Mouse (Mus musculus): ENCODE measurements around the gene Aicda. TPM values are rescaled to one million over a fixed set of nuclear protein-coding genes. Genes with fewer than 3 reads are reported as not detected.
"Not testable (repeated sequence)": the region's sequence is repeated elsewhere in the genome, so short reads cannot be mapped to it uniquely, and the experiment has no call there.

Gene Aicda
- total RNA-seq, 2 experiments from 2014 or later, result not detected

GRCm38 (mm10) chr6:122545289-122545882 lies 8.2 kb upstream of the Aicda start:
- intact Hi-C loops (cut with DNase I), result no loop called here
- no peak for DNase-seq

DNA sequence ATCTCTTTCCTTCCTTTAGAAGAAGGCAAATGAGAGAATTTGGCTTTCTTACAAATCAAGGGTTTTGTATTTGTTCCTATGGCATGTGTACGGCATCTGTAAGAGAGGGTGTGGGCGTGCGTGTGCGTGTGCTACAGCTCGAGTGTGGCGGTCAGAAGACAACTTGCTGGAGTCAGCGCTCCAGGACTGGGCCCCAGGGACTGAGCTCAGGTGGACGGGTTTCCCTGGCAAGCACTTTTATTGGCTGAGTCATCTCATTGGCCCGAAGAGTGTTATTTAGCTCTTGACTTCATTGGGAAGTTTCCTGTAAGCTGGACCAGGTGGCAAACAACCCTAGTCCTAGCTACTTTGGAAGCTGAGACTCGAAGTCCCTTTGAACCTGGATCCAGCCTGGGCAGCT lies 7.7 kb upstream of the Aicda start:
- intact Hi-C loops (cut with DNase I), result no loop called here
- no peak for DNase-seq

- no peak for DNase-seq
- intact Hi-C loops (cut with DNase I), result no loop called here
Observed at GRCm38 (mm10) chr6:122554102-122554501, 501 bp downstream of the Aicda start.

DNA sequence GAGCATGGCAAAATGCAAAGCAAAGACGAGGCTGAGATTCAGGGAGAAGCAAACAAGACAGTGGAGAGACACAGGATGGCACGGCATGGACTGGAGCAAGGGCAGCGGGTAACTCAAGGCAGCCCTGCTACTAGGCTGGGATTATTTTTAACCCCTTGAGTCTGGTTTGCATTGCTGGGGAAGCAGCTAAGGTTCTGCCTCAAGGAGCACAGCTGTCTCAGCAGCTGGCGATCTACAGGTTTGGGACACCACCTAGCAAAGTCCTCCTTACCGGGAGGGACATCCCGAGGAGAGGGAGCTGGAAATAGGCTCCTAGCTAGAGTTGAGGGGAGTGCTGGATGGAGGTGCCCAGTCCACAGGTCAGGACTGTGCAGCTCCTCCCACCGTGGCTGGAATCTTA lies 1.7 kb downstream of the Aicda start:
- DNase-seq, result no peak
- intact Hi-C loops (cut with DNase I), result no loop called here

- intact Hi-C loops (cut with DNase I), result no loop called here
- DNase-seq, result peak; percentile 60 to 77
Observed at GRCm38 (mm10) chr6:122556959-122557561, 3.5 kb downstream of the Aicda start.

GRCm38 (mm10) chr6:122560427-122560826 lies 6.8 kb downstream of the Aicda start:
- peak; percentile 71 to 81 for DNase-seq
- intact Hi-C loops (cut with DNase I), result loop anchor here (2.0 kb wide), 1 partner anchor 66 kb away; no protein-coding TSS in a partner anchor

DNA sequence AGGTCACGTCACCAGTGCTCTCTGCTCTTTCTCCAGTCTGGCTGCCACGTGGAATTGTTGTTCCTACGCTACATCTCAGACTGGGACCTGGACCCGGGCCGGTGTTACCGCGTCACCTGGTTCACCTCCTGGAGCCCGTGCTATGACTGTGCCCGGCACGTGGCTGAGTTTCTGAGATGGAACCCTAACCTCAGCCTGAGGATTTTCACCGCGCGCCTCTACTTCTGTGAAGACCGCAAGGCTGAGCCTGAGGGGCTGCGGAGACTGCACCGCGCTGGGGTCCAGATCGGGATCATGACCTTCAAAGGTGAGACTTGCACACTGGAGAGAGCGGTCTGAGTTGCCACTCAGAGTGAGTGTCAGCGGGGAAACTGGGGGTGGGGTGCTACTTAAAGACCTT lies 7.4 kb downstream of the Aicda start:
- intact Hi-C loops (cut with DNase I), result loop anchor here (2.0 kb wide), 1 partner anchor 66 kb away; no protein-coding TSS in a partner anchor
- no peak for DNase-seq

- peak; percentile 57 to 69 for DNase-seq
- intact Hi-C loops (cut with DNase I), result loop anchor here (1.0 kb wide), 1 partner anchor 160 kb away; no protein-coding TSS in a partner anchor
Observed at GRCm38 (mm10) chr6:122562463-122562862, 8.9 kb downstream of the Aicda start.

GRCm38 (mm10) chr6:122565070-122565784 lies 11.6 kb downstream of the Aicda start:
- no peak for DNase-seq
- intact Hi-C loops (cut with DNase I), result no loop called here

- no peak for DNase-seq
- intact Hi-C loops (cut with DNase I), result no loop called here
Observed at GRCm38 (mm10) chr6:122569113-122569512, 15.5 kb downstream of the Aicda start.

DNA sequence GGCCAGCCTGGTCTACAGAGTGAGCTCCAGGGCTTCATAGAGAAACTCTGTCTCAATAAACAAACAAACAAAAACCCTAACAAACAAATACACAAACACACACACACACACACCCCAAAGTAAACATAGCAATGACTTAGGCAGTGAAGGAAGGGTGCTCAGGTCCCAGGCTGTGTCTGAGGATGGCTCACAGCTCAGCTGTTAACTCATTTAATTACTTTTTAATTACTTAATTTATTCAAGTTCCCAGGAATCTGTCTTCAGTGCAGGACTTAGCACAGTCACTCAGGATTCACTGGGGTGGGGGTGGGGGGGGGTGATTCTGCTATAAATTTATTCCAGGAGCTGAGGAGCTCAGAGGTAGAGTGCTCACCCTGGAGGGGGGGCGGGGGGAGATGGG lies 16.2 kb downstream of the Aicda start:
- intact Hi-C loops (cut with DNase I), result no loop called here

DNA sequence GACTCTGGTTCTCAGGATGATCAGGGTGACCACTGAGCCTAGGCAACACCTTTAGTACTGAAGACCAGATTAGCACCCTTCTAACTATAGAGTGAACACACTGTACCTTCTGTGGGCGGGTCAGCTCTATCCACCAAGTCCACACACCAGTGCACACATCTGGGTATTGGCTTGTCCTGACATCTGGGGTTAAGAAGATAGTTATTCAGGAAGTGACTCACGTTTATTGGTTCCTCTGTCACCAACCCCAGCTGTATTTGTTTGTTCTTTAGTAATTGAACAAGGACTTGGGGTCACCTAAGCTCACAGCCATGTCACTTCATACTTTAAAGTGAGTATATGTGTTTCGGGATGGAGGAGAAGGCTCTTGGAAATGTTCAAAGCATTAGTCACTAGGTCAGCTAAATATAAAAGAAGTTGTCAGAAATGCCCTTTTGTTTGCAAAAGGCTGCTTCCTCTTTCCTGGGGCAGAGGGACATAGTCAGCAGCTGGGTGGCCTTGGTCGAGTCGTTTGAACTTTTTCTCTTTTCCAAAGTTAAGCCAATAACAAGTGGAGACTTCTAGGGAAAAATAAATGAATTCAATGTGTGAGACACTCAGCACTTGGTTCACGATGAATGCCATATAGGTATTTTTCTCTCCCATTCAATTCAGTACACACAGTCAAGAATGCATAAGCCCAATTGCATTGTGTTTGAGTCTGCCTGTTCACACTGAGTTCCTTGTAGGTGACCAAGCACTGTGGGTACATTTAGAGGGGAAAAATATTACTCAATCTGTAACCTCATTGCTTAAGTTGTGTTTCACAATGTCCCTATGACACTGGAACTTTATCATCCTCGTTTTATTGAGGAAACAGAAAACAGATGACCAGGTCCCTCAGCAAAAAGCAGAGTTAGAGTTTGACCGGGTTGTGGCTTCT lies 17.4 kb downstream of the Aicda start:
- DNase-seq, result no peak
- intact Hi-C loops (cut with DNase I), result no loop called here

More for the DNA sequence above, 16.2 kb downstream of the Aicda start:
- no peak for DNase-seq

GRCm38 (mm10) chr6:122571617-122571959 lies 18.0 kb downstream of the Aicda start:
- intact Hi-C loops (cut with DNase I), result no loop called here
- DNase-seq, result no peak

GRCm38 (mm10) chr6:122575037-122575436 lies 21.4 kb downstream of the Aicda start:
- intact Hi-C loops (cut with DNase I); DNase-seq: not testable (repeated sequence)

GRCm38 (mm10) chr6:122577030-122577429 lies 23.4 kb downstream of the Aicda start:
- no peak for DNase-seq
- intact Hi-C loops (cut with DNase I), result no loop called here

DNA sequence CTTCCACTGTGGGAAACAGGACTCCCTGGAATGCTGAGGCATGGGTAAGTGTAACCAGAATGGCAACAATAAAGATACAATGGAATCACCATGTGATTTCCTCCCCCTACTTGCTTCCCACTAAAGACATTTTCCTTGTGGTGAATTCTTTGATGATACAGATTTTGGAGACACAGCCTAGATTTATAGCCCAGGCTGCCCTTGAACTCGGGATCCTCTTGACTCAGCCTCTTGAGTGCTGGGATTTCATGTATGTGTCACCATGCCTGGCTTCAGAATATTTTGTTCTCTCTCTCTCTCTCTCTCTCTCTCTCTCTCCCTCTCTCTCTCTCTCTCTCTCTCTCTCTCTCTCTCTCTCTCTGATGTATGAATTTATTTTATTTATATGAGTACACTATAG lies 25.5 kb downstream of the Aicda start:
- no peak for DNase-seq
- intact Hi-C loops (cut with DNase I), result no loop called here

- no peak for DNase-seq
- intact Hi-C loops (cut with DNase I), result no loop called here
Observed at GRCm38 (mm10) chr6:122591027-122591758, 37.6 kb downstream of the Aicda start.

DNA sequence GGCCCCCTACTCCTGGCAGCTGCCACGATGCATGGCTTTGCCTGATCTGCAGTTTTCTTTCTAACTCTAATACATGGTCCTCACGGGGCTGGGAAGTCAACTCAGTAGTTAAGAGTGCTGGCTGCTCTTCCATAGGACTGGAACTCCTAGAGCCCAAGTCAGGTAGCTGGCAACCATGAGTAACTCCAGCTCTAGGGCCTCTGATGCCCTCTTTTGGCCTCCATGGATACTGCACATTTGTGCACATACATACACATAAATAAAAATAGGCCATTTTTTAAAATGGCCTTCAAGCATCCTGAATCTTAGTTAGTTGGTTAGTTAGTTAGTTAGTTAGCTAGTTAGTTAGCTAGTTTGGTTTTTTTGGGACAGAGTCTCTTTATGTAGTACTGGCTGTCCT lies 39.3 kb downstream of the Aicda start:
- intact Hi-C loops (cut with DNase I), result no loop called here
- DNase-seq, result no peak

DNA sequence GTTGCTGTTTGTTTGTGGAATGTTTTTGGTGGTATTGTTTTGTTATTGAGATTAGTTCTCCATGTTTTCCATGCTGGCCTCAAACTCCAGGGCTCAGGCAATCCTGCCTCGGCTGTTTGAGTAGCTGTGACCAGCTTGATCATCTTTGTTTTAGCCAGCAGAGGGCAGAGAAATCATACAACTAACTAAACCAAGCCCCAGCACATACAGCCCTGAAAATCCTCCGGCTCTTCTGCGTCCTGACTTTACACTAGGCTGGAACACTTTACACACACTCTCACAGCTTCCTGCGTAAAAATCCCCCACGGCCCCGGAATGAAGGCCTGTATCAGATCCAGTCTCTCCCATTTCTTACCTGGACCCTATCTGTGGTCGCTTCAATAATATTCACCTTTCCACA lies 42.0 kb downstream of the Aicda start:
- DNase-seq, result peak in 1 of 2 experiments; percentile 28
- intact Hi-C loops (cut with DNase I), result loop anchor here (2.0 kb wide), 1 partner anchor 37 kb away; no protein-coding TSS in a partner anchor

GRCm38 (mm10) chr6:122596608-122597007 lies 43.0 kb downstream of the Aicda start:
- no peak for DNase-seq
- intact Hi-C loops (cut with DNase I), result loop anchor here (2.0 kb wide), 1 partner anchor 36 kb away; no protein-coding TSS in a partner anchor

All from heart, postnatal 14 days (tissue).